Mouse (Mus musculus): ENCODE measurements at regions not wholly inside any gene's neighbourhood (a gene's known extent, or its start where the extent isn't known, plus 50 kb on each side); places are given as distances from the start of the nearest gene placed in this dataset.

GRCm38 (mm10) chr10:16861534-16861933, 861.5 kb upstream of the Cited2 start:
- Histone ChIP-seq H3K4me3 (no peak overlapping the region), H3K27ac (no peak overlapping the region), H3K27me3 (no peaks in the 10 kb centered on the region), H3K9ac (no peak overlapping the region), H3K36me3 (no peaks in the 10 kb centered on the region), H3K9me3 (no peaks in the 10 kb centered on the region), H3K4me1 (replicated peaks) (no peaks in the 10 kb centered on the region), H3K4me2 (no peak overlapping the region)
- WGBS: 95% methylated on average over 1 of the region's 1 CpGs
- ATAC-seq (ENCODE audit: low FRiP score): no peak

- Histone ChIP-seq H3K4me1 (replicated peaks) (no peaks in the 10 kb centered on the region), H3K27ac (no peak overlapping the region), H3K27me3 (no peaks in the 10 kb centered on the region), H3K9ac (no peak overlapping the region), H3K4me3 (no peak overlapping the region), H3K36me3 (no peaks in the 10 kb centered on the region), H3K4me2 (no peak overlapping the region), H3K9me3 (no peaks in the 10 kb centered on the region)
- 73% methylated on average over 2 of the region's 2 CpGs for WGBS
- ATAC-seq (ENCODE audit: low FRiP score): no peak
Measured at GRCm38 (mm10) chr10:16866914-16867313, 856.1 kb upstream of the Cited2 start.

GRCm38 (mm10) chr10:16874131-16874530, 848.9 kb upstream of the Cited2 start:
- Histone ChIP-seq H3K27ac (no peak overlapping the region), H3K9me3 (no peaks in the 10 kb centered on the region), H3K4me3 (no peak overlapping the region), H3K27me3 (no peaks in the 10 kb centered on the region), H3K4me2 (no peak overlapping the region), H3K36me3 (no peaks in the 10 kb centered on the region), H3K9ac (no peak overlapping the region), H3K4me1 (replicated peaks) (no peaks in the 10 kb centered on the region)
- ATAC-seq (ENCODE audit: low FRiP score): no peak
- 75% methylated on average over 3 of the region's 3 CpGs for WGBS

- Histone ChIP-seq H3K27me3 (no peaks in the 10 kb centered on the region), H3K4me3 (no peak overlapping the region), H3K9me3 (no peaks in the 10 kb centered on the region), H3K27ac (no peak overlapping the region), H3K9ac (no peak overlapping the region), H3K4me2 (no peak overlapping the region), H3K36me3 (no peaks in the 10 kb centered on the region), H3K4me1 (replicated peaks) (no peaks in the 10 kb centered on the region)
- ATAC-seq (ENCODE audit: low FRiP score): no peak
Measured at GRCm38 (mm10) chr10:16878197-16878596, 844.8 kb upstream of the Cited2 start.

GRCm38 (mm10) chr10:16893316-16893715, 829.7 kb upstream of the Cited2 start:
- Histone ChIP-seq H3K27me3 (no peaks in the 10 kb centered on the region), H3K4me1 (replicated peaks) (no peaks in the 10 kb centered on the region), H3K4me3 (no peak overlapping the region), H3K9ac (no peak overlapping the region), H3K9me3 (no peaks in the 10 kb centered on the region), H3K4me2 (no peak overlapping the region), H3K27ac (no peak overlapping the region), H3K36me3 (no peaks in the 10 kb centered on the region)
- ATAC-seq (ENCODE audit: low FRiP score): no peak

GRCm38 (mm10) chr10:16895332-16895731, 827.7 kb upstream of the Cited2 start:
- ATAC-seq (ENCODE audit: low FRiP score): no peak
- Histone ChIP-seq H3K4me2 (no peak overlapping the region), H3K9ac (no peak overlapping the region), H3K4me1 (replicated peaks) (no peaks in the 10 kb centered on the region), H3K9me3 (no peaks in the 10 kb centered on the region), H3K36me3 (no peaks in the 10 kb centered on the region), H3K27me3 (no peaks in the 10 kb centered on the region), H3K27ac (no peak overlapping the region), H3K4me3 (no peak overlapping the region)

- no peaks in the 10 kb centered on the region for H3K27me3 ChIP-seq
- H3K9me3 ChIP-seq: no peaks in the 10 kb centered on the region
- 82% methylated on average over 2 of the region's 2 CpGs for WGBS
- no peaks in the 10 kb centered on the region for H3K36me3 ChIP-seq
- no peak overlapping the region for H3K27ac ChIP-seq
- no peak overlapping the region for H3K4me3 ChIP-seq
- H3K9ac ChIP-seq: no peak overlapping the region
- no peaks in the 10 kb centered on the region for H3K4me1 ChIP-seq (replicated peaks)
- ATAC-seq (ENCODE audit: low FRiP score): no peak
- no peak overlapping the region for H3K4me2 ChIP-seq
Measured at GRCm38 (mm10) chr10:16922888-16923287, 800.1 kb upstream of the Cited2 start.

GRCm38 (mm10) chr10:16923851-16924250, 799.2 kb upstream of the Cited2 start:
- Histone ChIP-seq H3K27me3 (no peaks in the 10 kb centered on the region), H3K9me3 (no peaks in the 10 kb centered on the region), H3K9ac (no peak overlapping the region), H3K4me3 (no peak overlapping the region), H3K36me3 (no peaks in the 10 kb centered on the region), H3K4me1 (replicated peaks) (no peaks in the 10 kb centered on the region), H3K27ac (no peak overlapping the region), H3K4me2 (no peak overlapping the region)
- 84% methylated on average over 6 of the region's 6 CpGs for WGBS
- no peak for ATAC-seq (ENCODE audit: low FRiP score)

- Histone ChIP-seq H3K4me2 (no peak overlapping the region), H3K27me3 (no peaks in the 10 kb centered on the region), H3K27ac (no peak overlapping the region), H3K36me3 (no peaks in the 10 kb centered on the region), H3K4me3 (no peak overlapping the region), H3K9ac (no peak overlapping the region), H3K4me1 (replicated peaks) (no peaks in the 10 kb centered on the region), H3K9me3 (peaks cover 6% of the 10 kb centered on the region; the same call in 1 of the 2 replicates)
- WGBS: 90% methylated on average over 4 of the region's 4 CpGs
- ATAC-seq (ENCODE audit: low FRiP score): no peak
Measured at GRCm38 (mm10) chr10:16937705-16938104, 785.3 kb upstream of the Cited2 start.

- ATAC-seq (ENCODE audit: low FRiP score): no peak
Measured at GRCm38 (mm10) chr10:16951636-16952035, 771.4 kb upstream of the Cited2 start.

GRCm38 (mm10) chr10:16960971-16961370, 762.0 kb upstream of the Cited2 start:
- Histone ChIP-seq H3K9ac (no peak overlapping the region), H3K36me3 (no peaks in the 10 kb centered on the region), H3K27me3 (no peaks in the 10 kb centered on the region), H3K4me1 (replicated peaks) (no peaks in the 10 kb centered on the region), H3K4me3 (no peak overlapping the region), H3K9me3 (no peaks in the 10 kb centered on the region), H3K4me2 (no peak overlapping the region), H3K27ac (no peak overlapping the region)
- no peak for ATAC-seq (ENCODE audit: low FRiP score)
- 92% methylated on average over 3 of the region's 3 CpGs for WGBS

More at GRCm38 (mm10) chr10:16951636-16952035, 771.4 kb upstream of the Cited2 start:
- Histone ChIP-seq H3K4me2 (no peak overlapping the region), H3K27me3 (no peaks in the 10 kb centered on the region), H3K4me3 (no peak overlapping the region), H3K9me3 (no peaks in the 10 kb centered on the region), H3K27ac (no peak overlapping the region), H3K4me1 (replicated peaks) (no peaks in the 10 kb centered on the region), H3K9ac (no peak overlapping the region), H3K36me3 (no peaks in the 10 kb centered on the region)
- 78% methylated on average over 1 of the region's 1 CpGs for WGBS

- WGBS: 79% methylated on average over 2 of the region's 2 CpGs
- H3K9ac ChIP-seq: no peak overlapping the region
- no peak overlapping the region for H3K4me2 ChIP-seq
- no peaks in the 10 kb centered on the region for H3K36me3 ChIP-seq
- no peak overlapping the region for H3K4me3 ChIP-seq
- no peaks in the 10 kb centered on the region for H3K27me3 ChIP-seq
- no peaks in the 10 kb centered on the region for H3K4me1 ChIP-seq (replicated peaks)
- no peaks in the 10 kb centered on the region for H3K9me3 ChIP-seq
- H3K27ac ChIP-seq: no peak overlapping the region
- ATAC-seq (ENCODE audit: low FRiP score): no peak
Measured at GRCm38 (mm10) chr10:16962463-16962862, 760.6 kb upstream of the Cited2 start.

GRCm38 (mm10) chr10:16978770-16979169, 744.2 kb upstream of the Cited2 start:
- ATAC-seq (ENCODE audit: low FRiP score): no peak
- Histone ChIP-seq H3K4me2 (no peak overlapping the region), H3K9me3 (no peaks in the 10 kb centered on the region), H3K27ac (no peak overlapping the region), H3K9ac (no peak overlapping the region), H3K4me3 (no peak overlapping the region), H3K4me1 (replicated peaks) (no peaks in the 10 kb centered on the region), H3K27me3 (no peaks in the 10 kb centered on the region), H3K36me3 (no peaks in the 10 kb centered on the region)
- WGBS: 90% methylated on average over 5 of the region's 5 CpGs

GRCm38 (mm10) chr10:16990227-16990626, 732.8 kb upstream of the Cited2 start:
- no peak for ATAC-seq (ENCODE audit: low FRiP score)
- Histone ChIP-seq H3K4me3 (no peak overlapping the region), H3K27me3 (no peaks in the 10 kb centered on the region), H3K36me3 (no peaks in the 10 kb centered on the region), H3K27ac (no peak overlapping the region), H3K4me1 (replicated peaks) (no peaks in the 10 kb centered on the region), H3K9ac (no peak overlapping the region), H3K9me3 (no peaks in the 10 kb centered on the region), H3K4me2 (no peak overlapping the region)
- WGBS: 38% methylated on average over 1 of the region's 1 CpGs

All from hindbrain, embryonic 13.5 days (tissue).